Mouse (Mus musculus): ENCODE data around the gene Rnf187.

DNA sequence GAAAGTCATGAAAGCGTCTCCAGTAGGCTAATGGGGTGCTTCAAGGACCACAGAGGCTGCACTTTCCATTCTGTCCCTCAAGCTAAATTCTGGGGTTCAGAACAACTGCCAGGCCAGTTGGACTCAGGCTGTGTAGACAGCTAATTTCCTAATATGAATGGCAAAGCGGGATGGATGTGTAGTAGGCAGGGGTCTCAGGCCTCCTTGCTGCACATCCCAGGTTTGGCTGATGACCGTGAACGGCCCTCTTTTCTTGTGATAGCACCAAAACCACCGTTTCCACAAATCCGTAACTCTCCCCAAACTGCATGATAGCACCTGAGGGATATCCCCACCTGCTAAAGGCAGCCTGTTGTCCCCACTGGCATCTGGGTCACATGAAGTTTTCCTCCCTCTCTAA, 19.8 kb upstream of the Rnf187 start:
- TF ChIP-seq CTCF (IDR thresholded peaks at IDR 0.05; ENCODE audit: borderline replicate concordance, insufficient read depth, low read length) (no peak), POLR2A (IDR thresholded peaks at IDR 0.05; ENCODE audit: low read depth, low read length) (no peak)

Measured in embryonic fibroblast, embryonic 13.5 days (primary cell).